Mouse (Mus musculus): ENCODE measurements at regions not wholly inside any gene's neighbourhood (a gene's known extent, or its start where the extent isn't known, plus 50 kb on each side); places are given as distances from the start of the nearest gene placed in this dataset. TPM values are rescaled to one million over a fixed set of nuclear protein-coding genes. Genes with fewer than 3 reads are reported as not detected.

Small RNAs in the stretch of these regions (microRNA-seq; reads per million reads assigned to microRNA genes)
- gene Gm24063 = not detected
